Mouse (Mus musculus) right cerebral cortex, adult 18-20 months (tissue): ENCODE results near the gene Trpv6.

ENCODE experiments used
- DNase-seq: peaks from one replicate; pipeline ENCODE4 v3.0.0; 2022; ENCODE audit warnings: mixed read lengths

The Trpv6 gene

DNA sequence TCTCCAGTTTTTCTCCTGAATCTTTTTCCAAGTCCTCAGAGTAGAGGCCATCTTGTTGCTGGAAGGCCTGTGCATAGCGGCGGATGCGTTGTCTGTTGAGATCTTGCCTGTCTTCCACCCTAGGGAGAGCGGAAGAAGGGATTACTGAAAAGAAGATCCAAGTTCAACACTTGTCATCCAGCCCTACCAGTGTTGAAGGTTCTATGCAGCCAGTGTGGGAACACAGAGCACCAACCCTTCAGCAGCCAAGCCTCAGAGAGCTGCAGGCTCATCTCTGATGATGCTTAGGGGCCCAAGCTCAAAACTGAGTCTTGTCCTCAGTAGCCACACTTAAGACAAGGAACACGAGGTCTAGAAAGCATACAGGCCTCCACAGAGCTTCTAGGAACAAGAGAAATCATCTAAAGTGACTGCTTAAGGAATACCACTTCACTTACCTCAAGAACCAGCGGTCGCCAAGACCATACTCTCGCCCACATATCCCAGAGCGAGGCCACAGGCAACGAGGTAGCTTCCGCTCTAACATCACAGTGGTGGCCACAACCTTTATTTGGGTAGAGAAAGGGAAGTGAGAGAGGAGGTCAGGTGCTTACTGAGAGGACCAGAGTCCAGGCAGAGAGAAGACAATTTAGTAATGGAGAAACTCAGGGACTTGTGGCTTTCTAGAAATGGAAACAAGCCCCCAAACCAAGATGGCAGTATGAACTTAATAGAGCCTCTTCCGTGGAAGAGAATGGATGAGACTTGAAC is 14.8 kb downstream of the Trpv6 start:
- no peak for DNase-seq

DNA sequence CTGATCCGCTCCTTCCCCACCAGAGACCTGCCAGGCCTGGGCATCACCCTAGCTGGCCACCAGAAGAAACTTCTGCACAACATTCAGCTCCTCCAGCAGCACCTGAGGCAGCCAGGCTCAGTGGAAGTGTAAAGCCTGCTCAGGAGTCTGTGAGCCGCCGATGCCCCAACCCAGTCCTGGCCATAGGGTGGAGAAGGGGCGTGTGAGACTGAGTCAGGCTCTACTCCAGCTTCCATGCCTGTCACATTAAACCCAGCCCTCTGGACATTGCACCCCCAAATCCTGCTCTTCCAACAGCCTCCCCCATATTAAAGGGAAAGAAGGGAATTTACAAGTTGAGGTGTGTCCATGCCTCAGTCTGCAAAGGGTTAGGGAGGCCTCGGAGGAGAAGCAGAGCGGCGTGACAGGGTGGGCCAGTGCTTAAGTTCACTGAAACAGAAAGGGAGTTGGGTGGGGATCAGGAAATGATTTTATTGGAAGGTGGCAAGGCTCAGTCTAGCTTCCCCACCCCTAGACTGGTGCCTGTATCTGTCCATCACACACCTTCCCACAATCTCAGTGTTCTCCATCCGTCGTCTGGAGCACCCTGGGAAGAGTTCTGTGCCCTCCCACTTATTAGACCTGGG is 15.9 kb downstream of the Trpv6 start:
- no peak for DNase-seq

DNA sequence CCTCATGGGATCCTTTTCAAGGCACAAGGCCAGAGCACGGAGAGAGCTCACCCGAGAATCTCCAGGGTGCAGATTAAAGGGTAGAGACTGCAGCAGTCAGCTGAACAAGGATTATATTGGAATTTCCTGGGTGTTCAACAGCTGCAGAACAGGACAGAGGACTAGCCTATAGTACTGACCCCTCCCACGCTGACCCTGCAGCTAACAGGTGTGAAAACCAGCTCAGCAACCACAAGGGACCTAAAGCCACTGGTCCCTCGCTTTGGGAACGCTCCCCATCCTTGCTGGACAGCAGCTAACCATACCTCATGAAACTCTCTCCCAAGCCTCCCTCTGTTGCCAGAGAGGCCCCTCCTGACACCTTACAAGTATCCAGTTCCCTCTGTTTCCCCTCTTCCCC is 28.6 kb downstream of the Trpv6 start:
- DNase-seq: no peak

DNA sequence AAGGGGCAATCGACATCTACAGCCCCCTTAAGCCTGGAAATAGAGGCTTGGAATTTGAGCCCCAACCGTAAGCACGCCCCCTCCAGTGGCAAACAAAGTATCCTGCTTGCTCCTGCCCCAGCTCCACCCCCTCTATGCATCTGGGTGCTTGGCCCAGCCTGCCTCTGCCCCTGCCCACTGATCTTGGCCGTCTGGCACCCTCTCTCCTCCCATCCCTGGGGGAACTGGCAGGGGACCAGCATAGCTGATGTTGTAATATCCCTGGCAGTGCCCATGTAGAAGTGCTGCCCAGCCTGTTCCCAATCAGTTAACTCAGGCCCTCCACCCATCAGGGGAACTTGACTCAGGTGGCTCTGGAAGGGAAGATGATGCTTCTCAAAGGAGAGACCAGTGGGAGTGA is 30.0 kb downstream of the Trpv6 start:
- peak; percentile 76 for DNase-seq

DNA sequence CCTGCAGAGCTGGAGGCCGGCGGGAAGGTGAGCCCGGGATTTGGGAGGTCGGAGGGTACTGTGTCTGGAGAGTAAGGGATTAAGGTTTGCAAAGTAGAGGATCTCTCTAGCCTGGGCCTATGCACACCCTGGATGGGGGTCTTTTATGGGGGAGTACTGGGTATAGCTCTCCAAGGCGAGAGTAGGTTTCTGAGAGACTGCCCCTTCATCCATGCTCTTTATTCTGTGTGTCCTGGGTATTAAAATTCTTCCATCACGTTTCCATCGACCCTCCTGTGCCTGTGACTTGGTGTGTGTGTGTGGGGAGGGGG is 30.5 kb downstream of the Trpv6 start:
- no peak for DNase-seq

DNA sequence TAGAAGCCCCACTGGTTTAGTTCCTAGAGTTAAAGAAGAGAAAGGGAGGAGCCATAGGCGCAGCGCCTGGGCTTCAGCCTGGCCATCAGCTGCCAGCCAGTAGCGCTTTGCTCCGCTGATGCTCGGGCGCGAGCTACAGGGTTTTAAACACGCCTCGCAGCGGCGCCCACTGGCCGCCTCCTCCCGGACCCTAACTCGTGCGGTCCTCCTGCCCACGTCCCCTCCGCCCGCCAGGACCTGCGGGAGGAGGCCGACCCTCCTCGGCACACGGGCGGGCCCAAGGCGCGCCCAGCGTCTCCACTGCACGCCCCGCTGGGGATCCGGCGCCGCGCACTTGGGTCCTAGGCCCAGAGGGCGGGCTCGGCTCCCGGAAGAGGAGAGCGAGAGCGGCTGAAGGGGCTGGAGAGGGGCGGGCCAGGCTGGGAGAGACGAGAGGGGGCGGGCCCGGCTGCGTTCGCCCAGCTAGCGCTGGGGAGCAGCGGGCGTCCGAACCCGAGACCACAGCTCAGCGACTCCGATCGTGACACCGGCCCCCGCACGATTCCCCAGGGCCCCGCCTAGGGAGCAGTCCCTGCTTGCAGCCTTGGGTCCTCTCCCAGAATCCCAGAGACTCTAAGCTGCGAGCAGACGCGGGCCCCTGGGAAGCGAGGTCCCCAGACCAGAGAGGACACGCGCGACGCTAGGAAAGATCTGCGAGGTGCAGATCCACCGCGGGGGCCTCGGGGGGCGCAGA is 31.0 kb downstream of the Trpv6 start, which contains the start of gene Ephb6:
Gene Ephb6 (plus strand): TSS at position 422 of the 733 bp plus-strand sequence.
- DNase-seq: peak; percentile 79

DNA sequence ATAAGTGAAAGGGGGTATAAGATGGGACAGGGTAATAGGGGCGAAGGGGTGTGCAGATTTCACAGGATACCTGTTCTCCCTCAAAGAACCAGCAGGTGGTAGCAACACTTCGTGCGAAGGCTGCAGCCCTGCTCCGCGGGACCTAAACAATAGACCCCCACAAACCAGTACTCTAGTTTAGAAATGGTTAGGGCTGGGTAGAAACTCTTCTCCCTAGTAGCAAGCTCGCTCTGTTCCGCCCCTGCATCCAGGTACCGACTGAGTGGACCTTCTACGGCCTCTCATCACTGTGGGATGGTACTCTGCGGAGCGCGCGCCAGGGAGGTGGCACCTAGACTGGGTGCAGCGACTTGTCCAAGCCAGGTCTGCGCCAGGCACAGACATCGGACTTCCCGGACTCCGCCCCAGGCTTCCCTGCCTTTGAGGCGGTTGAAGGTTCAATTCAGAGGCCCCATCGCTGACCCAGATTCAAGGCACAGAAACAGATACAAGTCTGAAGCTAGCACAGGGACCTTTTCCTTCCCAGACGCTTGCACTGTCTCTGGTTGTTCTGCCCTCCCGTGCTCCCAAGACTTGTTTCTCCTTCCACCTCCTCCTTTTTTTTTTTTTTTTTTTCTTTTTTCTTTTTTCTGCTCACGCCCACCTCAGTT is 31.7 kb downstream of the Trpv6 start:
- peak; percentile 51 for DNase-seq

DNA sequence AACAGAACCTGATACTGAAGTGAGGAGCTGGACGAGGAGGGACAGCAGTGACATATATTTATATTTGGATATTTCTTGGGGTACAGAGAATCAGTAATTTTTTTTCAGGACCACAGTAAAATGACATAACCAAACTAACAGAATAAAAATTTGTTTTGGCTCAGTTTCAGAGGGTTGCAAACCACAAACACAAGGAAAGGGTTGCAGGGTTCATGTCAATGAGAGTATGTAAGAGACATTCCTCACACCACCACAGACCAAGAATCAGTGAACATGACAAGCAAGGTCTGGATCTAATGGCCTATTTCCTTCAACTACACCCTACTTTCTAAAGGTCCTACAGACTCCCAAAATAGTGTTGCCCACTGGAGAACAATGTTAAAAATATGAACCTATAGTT is 54.0 kb downstream of the Trpv6 start:
- no peak for DNase-seq

DNA sequence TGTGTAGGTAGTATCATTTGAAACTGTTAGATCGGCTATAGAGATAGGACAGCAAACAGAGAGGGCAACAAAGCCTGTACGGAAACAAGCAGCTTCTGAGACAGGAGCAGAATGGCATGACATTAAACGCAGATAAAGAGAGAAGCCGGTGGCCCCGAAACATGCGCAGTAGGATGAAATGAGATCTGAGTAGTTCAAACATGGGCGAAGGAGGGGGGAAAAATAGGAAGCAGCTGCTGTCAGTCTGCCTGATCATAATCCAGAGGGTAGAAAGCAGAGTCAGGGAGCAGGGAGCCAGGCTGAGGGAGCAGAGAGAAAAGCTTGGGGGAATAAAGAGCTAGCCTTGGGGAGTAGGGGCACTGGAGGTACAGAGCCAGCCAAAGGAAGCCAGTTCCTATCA is 54.9 kb downstream of the Trpv6 start:
- no peak for DNase-seq

DNA sequence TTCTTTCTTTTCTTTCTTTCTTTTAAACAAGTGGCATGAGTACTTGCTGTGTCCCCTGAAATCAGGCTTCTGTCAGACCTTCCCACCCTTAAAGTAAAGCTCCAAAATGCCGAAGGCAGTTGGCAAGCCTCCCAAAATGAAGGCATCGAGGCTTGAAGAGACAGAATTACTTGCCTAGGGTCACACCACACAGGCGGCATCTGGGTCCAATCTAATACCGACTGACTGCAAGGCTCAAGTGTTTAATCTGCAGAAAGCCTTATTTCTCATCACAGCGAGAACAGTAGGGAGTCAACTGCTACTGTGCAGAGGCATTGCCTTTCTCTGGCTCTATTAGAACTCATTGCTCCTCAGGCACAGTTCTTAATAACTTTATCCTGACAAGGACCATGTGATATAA is 58.9 kb downstream of the Trpv6 start:
- no peak for DNase-seq

DNA sequence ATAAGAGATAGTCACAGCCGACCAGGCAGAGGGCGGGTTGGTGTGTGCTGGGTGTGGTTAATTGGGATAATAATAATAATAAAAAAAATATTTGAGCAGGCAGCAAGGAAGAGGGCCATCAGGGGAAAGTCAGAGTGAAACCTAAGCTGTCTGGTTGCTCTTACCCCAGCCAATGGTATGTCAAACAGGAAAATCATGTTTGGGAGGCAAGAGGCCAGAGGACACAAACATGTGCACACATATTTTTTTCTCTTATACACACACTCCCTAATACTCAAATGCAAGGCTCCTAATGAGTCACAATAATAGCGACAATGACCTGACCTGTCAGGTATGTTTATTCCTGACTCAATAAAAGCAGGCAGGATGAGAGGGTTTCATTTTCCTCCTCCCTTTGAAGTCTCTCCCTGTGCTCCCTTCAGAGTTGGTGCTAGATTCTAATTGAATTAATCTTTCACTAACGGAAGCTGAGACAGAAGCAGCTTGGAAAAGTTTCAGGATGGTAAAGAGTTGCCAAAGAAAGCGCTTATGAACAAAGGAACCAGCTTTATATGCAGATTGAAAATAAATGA is 59.6 kb downstream of the Trpv6 start:
- no peak for DNase-seq
